Mouse (Mus musculus) heart, adult 11 months (tissue): Measurements from ENCODE around the gene Tifa.

Experiments used
- DNase-seq: peaks from one replicate; pipeline ENCODE4 v3.0.0; 2022

Gene Tifa

GRCm38 (mm10) chr3:127868880-127869279, 79.3 kb downstream of the Tifa start:
- no peak for DNase-seq

GRCm38 (mm10) chr3:127871575-127871974, 82.0 kb downstream of the Tifa start:
- no peak for DNase-seq

DNA sequence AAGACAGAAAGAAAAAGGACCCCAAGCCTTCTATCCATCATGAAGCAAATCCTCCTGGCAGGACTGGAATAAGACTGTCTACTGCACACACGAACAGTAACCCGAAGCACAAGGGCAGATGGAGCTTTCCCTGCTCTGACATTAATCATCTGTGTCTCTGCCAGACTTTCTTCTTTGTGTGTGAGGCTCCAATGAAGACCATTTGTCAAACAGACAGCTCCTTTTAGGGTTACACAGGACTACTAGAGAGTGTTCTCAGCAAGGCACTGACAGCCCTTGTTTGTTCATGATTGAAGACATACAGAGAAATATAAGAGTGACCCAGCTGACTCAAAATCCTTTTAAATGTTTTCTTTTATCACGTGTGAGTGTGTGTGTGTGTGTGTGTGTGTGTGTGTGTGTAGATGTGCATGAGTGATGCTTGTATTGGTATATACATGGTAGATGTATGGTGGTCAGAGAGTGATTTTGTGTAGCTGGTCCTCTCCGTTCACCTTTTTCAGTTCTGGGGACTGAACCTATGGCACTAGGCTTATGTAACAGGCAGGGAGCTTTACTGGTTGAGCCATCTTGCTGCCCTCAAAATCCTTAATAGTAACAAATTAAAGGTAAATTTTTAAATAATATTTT, 84.8 kb downstream of the Tifa start:
- no peak for DNase-seq

- no peak for DNase-seq
These were observed 85.5 kb downstream of the Tifa start for GRCm38 (mm10) chr3:127875059-127875458.

- no peak for DNase-seq
These were observed 85.9 kb downstream of the Tifa start for GRCm38 (mm10) chr3:127875509-127875908.

- DNase-seq = no peak
These were observed 90.4 kb downstream of the Tifa start for GRCm38 (mm10) chr3:127879968-127880367.

GRCm38 (mm10) chr3:127881684-127882083, 92.1 kb downstream of the Tifa start:
- DNase-seq = no peak
